Mouse (Mus musculus) liver, embryonic 13.5 days (tissue): Measurements from ENCODE around the gene Dzip1. TPM values are rescaled to one million over a fixed set of nuclear protein-coding genes. Genes with fewer than 3 reads are reported as not detected.

Source experiments
- ATAC-seq: fragments of 200-750 bp; cut with Nextera tagmentation; 2 replicates; pipeline ENCODE4 v1.8.0; 2017; ENCODE audit warnings: low read depth, mild to moderate bottlenecking, moderate number of reproducible peaks, moderate library complexity
- DNase-seq: peaks from one replicate; pipeline ENCODE4 v3.0.0; 2022
- H3K27ac ChIP-seq: fragments of 300-500 bp; sonication (generic); 2 replicates; pipeline ENCODE4 v1.5.1; 2015; ENCODE audit warnings: moderate library complexity, mild to moderate bottlenecking, inconsistent platforms
- H3K27me3 ChIP-seq: fragments of 300-500 bp; sonication (generic); 2 replicates; pipeline ENCODE4 v1.6.1; 2015; ENCODE audit warnings: mild to moderate bottlenecking, inconsistent platforms
- H3K36me3 ChIP-seq: fragments of 300-500 bp; sonication (generic); 2 replicates; pipeline ENCODE4 v1.6.1; 2015; ENCODE audit warnings: mild to moderate bottlenecking, inconsistent platforms
- H3K4me1 ChIP-seq: fragments of 300-500 bp; sonication (generic); replicated peaks from 2 replicates; pipeline ENCODE4 v1.6.1; 2015; ENCODE audit warnings: inconsistent platforms
- H3K4me2 ChIP-seq: fragments of 300-500 bp; sonication (generic); 2 replicates; pipeline ENCODE4 v1.6.1; 2015; ENCODE audit warnings: inconsistent platforms, mild to moderate bottlenecking, moderate library complexity
- H3K4me3 ChIP-seq: fragments of 300-500 bp; sonication (generic); replicated peaks from 2 replicates; pipeline ENCODE4 v1.5.1; 2015; ENCODE audit warnings: mild to moderate bottlenecking, inconsistent platforms
- H3K9ac ChIP-seq: fragments of 300-500 bp; sonication (generic); 2 replicates; pipeline ENCODE4 v1.6.1; 2015; ENCODE audit warnings: mild to moderate bottlenecking, inconsistent platforms
- H3K9me3 ChIP-seq: fragments of 300-500 bp; sonication (generic); replicated peaks from 2 replicates; pipeline ENCODE4 v1.6.1; 2016; ENCODE audit warnings: inconsistent platforms
- WGBS: fragments of 180-500 bp; shearing (Covaris S2); methylation state at CpG from one replicate; pipeline ENCODE4 v1.1.7; 2015; ENCODE audit not compliant: insufficient replicate concordance; 5-methylcytosine and 5-hydroxymethylcytosine counted together
- polyA plus RNA-seq: library from polyadenylated mRNA; unstranded; fragments of >200 nt; fragmentation: Nextera tagmentation; extraction: Ambion mirVana; gene quantifications from 2 replicates; pipeline ENCODE4 v1.2.1, GENCODE M21; 2015

Gene Dzip1
- polyA plus RNA-seq, 1 experiment from 2014 or later, result 2.1 TPM

GRCm38 (mm10) chr14:118829331-118830095, 95.7 kb downstream of the Dzip1 start:
- DNase-seq, result no peak
- no peaks in the 10 kb centered on the region for H3K27me3 ChIP-seq
- H3K9me3 ChIP-seq, result no peaks in the 10 kb centered on the region
- ATAC-seq, result no peak
- H3K36me3 ChIP-seq, result no peaks in the 10 kb centered on the region
- H3K4me2 ChIP-seq, result no peak overlapping the region
- no peak overlapping the region for H3K4me3 ChIP-seq
- H3K9ac ChIP-seq, result no peak overlapping the region
- peaks cover 5% of the 10 kb centered on the region; the same call in 1 of the 2 replicates for H3K4me1 ChIP-seq
- WGBS, result 69% methylated on average over 11 of the region's 11 CpGs
- H3K27ac ChIP-seq, result no peak overlapping the region

DNA sequence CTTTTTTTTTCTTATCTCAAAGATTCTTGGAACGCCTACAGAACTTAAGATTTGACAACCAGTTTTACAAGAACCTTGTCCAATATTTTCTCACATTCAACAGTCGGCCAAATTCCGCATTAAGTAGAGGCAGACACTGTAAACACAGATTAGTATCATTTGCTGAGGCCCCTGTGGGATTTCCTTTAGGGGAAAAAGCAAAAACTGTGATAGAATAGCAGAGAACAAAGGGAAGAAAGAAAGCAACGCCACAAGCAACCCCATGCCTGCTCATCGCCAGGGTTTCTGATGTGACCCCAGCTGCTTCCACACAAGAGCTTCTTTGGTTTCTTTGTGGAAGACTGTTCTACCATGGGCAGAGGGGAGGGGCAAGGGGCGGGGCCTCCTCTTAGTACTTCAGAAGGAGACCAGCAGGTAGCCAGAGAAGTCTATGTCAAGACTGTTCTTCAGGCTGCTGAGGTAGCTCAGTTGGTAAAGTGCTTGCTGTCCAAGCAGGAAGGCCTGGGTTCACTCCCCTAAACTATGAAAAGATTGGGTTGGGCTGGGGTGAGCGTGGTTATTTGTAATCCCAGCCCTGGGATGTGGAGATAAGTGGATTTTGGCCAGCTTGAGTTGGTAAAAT, 97.9 kb downstream of the Dzip1 start:
- no peaks in the 10 kb centered on the region for H3K9me3 ChIP-seq
- no peak for ATAC-seq
- no peaks in the 10 kb centered on the region for H3K27me3 ChIP-seq
- no peak overlapping the region for H3K9ac ChIP-seq
- no peak overlapping the region for H3K27ac ChIP-seq
- H3K4me3 ChIP-seq, result no peak overlapping the region
- 49% methylated on average over 7 of the region's 7 CpGs for WGBS
- no peak overlapping the region for H3K4me2 ChIP-seq
- peaks cover 5% of the 10 kb centered on the region; the same call in 1 of the 2 replicates for H3K4me1 ChIP-seq
- no peak for DNase-seq
- H3K36me3 ChIP-seq, result no peaks in the 10 kb centered on the region

- WGBS, result 59% methylated on average over 8 of the region's 8 CpGs
- H3K4me1 ChIP-seq, result peaks cover 5% of the 10 kb centered on the region; the same call in 1 of the 2 replicates
- H3K27ac ChIP-seq, result no peak overlapping the region
- H3K9me3 ChIP-seq, result no peaks in the 10 kb centered on the region
- no peaks in the 10 kb centered on the region for H3K27me3 ChIP-seq
- H3K9ac ChIP-seq, result no peak overlapping the region
- H3K4me3 ChIP-seq, result no peak overlapping the region
- DNase-seq (no peak), ATAC-seq (peak; percentile 36; the same call in 1 of the 2 replicates)
- no peak overlapping the region for H3K4me2 ChIP-seq
- no peaks in the 10 kb centered on the region for H3K36me3 ChIP-seq
These were observed 98.9 kb downstream of the Dzip1 start for GRCm38 (mm10) chr14:118826346-118826745.

Other genes with a start within 250 kb of the Dzip1 start
- 1.7 and 2.4 TPM in 2 replicates for gene Abcc4, start 219.2 kb downstream of the Dzip1 start, polyA plus RNA-seq
- gene Cldn10, start 137.6 kb downstream of the Dzip1 start, polyA plus RNA-seq, result 0.20 and 0.51 TPM in 2 replicates
- 29.3 and 36.6 TPM in 2 replicates for gene Dnajc3, start 12.5 kb upstream of the Dzip1 start, polyA plus RNA-seq
- 1.4 and 1.9 TPM in 2 replicates for gene Uggt2, start 174.0 kb upstream of the Dzip1 start, polyA plus RNA-seq
- not detected in 2 replicates for gene Hs6st3, start 212.9 kb upstream of the Dzip1 start, polyA plus RNA-seq